Mouse (Mus musculus): ENCODE data around the gene Gm20431. TPM values are rescaled to one million over a fixed set of nuclear protein-coding genes. Genes with fewer than 3 reads are reported as not detected.

Gene Gm20431
- polyA plus RNA-seq, 1 experiment from 2014 or later: 12.3 TPM

GRCm38 (mm10) chr2:167631181-167631590 lies 30.1 kb downstream of the Gm20431 start:
- peak overlapping the region; percentile 76 for H3K27ac ChIP-seq (ENCODE audit: low read depth)
- ATAC-seq (ENCODE audit: insufficient read depth) (no peak; the same call in 1 of the 2 replicates), DNase-seq (peak; percentile 15)
- H3K9me3 ChIP-seq (ENCODE audit: low read depth, low read length): no peaks in the 10 kb centered on the region
- H3K9ac ChIP-seq: peak overlapping the region; percentile 86
- peaks cover 18% of the 10 kb centered on the region; the same call in 1 of the 2 replicates for H3K4me1 ChIP-seq (ENCODE audit: insufficient read depth)
- H3K27me3 ChIP-seq (ENCODE audit: insufficient read depth, low read length): no peaks in the 10 kb centered on the region
- H3K36me3 ChIP-seq (ENCODE audit: insufficient read depth): peaks cover 26% of the 10 kb centered on the region
- peak overlapping the region; percentile 85 for H3K4me3 ChIP-seq (ENCODE audit: low read depth, low read length)
- WGBS: under 1% methylated on average over 31 of the region's 31 CpGs
- no peak for TF ChIP-seq CTCF (IDR thresholded peaks at IDR 0.05; ENCODE audit: low read depth)
- H3K4me2 ChIP-seq: peak overlapping the region; percentile 84

GRCm38 (mm10) chr2:167630421-167630820 lies 30.9 kb downstream of the Gm20431 start:
- Histone ChIP-seq H3K36me3 (ENCODE audit: insufficient read depth) (peaks cover 30% of the 10 kb centered on the region), H3K9ac (peak overlapping the region; percentile 86), H3K4me1 (ENCODE audit: insufficient read depth) (peaks cover 18% of the 10 kb centered on the region; the same call in 1 of the 2 replicates), H3K27me3 (ENCODE audit: insufficient read depth, low read length) (no peaks in the 10 kb centered on the region), H3K4me3 (ENCODE audit: low read depth, low read length) (peak overlapping the region; percentile 85), H3K27ac (ENCODE audit: low read depth) (peak overlapping the region; percentile 27; the same call in 1 of the 2 replicates), H3K4me2 (peak overlapping the region; percentile 84), H3K9me3 (ENCODE audit: low read depth, low read length) (no peaks in the 10 kb centered on the region)
- DNase-seq: no peak
- no peak for ATAC-seq (ENCODE audit: insufficient read depth)
- 64% methylated on average over 5 of the region's 5 CpGs for WGBS
- no peak for TF ChIP-seq CTCF (IDR thresholded peaks at IDR 0.05; ENCODE audit: low read depth)

GRCm38 (mm10) chr2:167629665-167630209 lies 31.6 kb downstream of the Gm20431 start:
- Histone ChIP-seq H3K4me2 (peak overlapping the region; percentile 84), H3K4me1 (ENCODE audit: insufficient read depth) (peaks cover 18% of the 10 kb centered on the region; the same call in 1 of the 2 replicates), H3K27me3 (ENCODE audit: insufficient read depth, low read length) (no peaks in the 10 kb centered on the region), H3K9ac (peak overlapping the region; percentile 86), H3K27ac (ENCODE audit: low read depth) (peak overlapping the region; percentile 56), H3K4me3 (ENCODE audit: low read depth, low read length) (peak overlapping the region; percentile 85), H3K36me3 (ENCODE audit: insufficient read depth) (peaks cover 30% of the 10 kb centered on the region), H3K9me3 (ENCODE audit: low read depth, low read length) (no peaks in the 10 kb centered on the region)
- TF ChIP-seq CTCF (IDR thresholded peaks at IDR 0.05; ENCODE audit: low read depth): no peak
- 71% methylated on average over 11 of the region's 11 CpGs for WGBS
- ATAC-seq (ENCODE audit: insufficient read depth) (no peak), DNase-seq (no peak)

- H3K4me2 ChIP-seq: peak overlapping the region; percentile 84
- 22% methylated on average over 4 of the region's 4 CpGs for WGBS
- peak overlapping the region; percentile 69; the same call in 1 of the 2 replicates for H3K27ac ChIP-seq (ENCODE audit: low read depth)
- peak overlapping the region; percentile 86; the same call in 1 of the 2 replicates for H3K9ac ChIP-seq
- no peaks in the 10 kb centered on the region for H3K9me3 ChIP-seq (ENCODE audit: low read depth, low read length)
- no peak for TF ChIP-seq CTCF (IDR thresholded peaks at IDR 0.05; ENCODE audit: low read depth)
- peaks cover 18% of the 10 kb centered on the region; the same call in 1 of the 2 replicates for H3K4me1 ChIP-seq (ENCODE audit: insufficient read depth)
- peaks cover 30% of the 10 kb centered on the region for H3K36me3 ChIP-seq (ENCODE audit: insufficient read depth)
- no peaks in the 10 kb centered on the region for H3K27me3 ChIP-seq (ENCODE audit: insufficient read depth, low read length)
- no peak for ATAC-seq (ENCODE audit: insufficient read depth)
- peak; percentile 68 for DNase-seq
- no peak overlapping the region for H3K4me3 ChIP-seq (ENCODE audit: low read depth, low read length)
Measured at GRCm38 (mm10) chr2:167628872-167629271, 32.4 kb downstream of the Gm20431 start.

GRCm38 (mm10) chr2:167627019-167627418 lies 34.3 kb downstream of the Gm20431 start:
- no peak overlapping the region for H3K9ac ChIP-seq
- H3K27ac ChIP-seq (ENCODE audit: low read depth): no peak overlapping the region
- 87% methylated on average over 7 of the region's 7 CpGs for WGBS

GRCm38 (mm10) chr2:167625670-167626069 lies 35.6 kb downstream of the Gm20431 start:
- Histone ChIP-seq H3K4me1 (ENCODE audit: insufficient read depth) (peaks cover 12% of the 10 kb centered on the region; the same call in 1 of the 2 replicates), H3K27ac (ENCODE audit: low read depth) (no peak overlapping the region), H3K27me3 (ENCODE audit: insufficient read depth, low read length) (no peaks in the 10 kb centered on the region), H3K4me3 (ENCODE audit: low read depth, low read length) (no peak overlapping the region), H3K4me2 (no peak overlapping the region), H3K36me3 (ENCODE audit: insufficient read depth) (peaks cover 36% of the 10 kb centered on the region), H3K9ac (no peak overlapping the region), H3K9me3 (ENCODE audit: low read depth, low read length) (no peaks in the 10 kb centered on the region)
- ATAC-seq (ENCODE audit: insufficient read depth): no peak
- DNase-seq: no peak
- 35% methylated on average over 2 of the region's 2 CpGs for WGBS
- no peak for TF ChIP-seq CTCF (IDR thresholded peaks at IDR 0.05; ENCODE audit: low read depth)

More at GRCm38 (mm10) chr2:167627019-167627418, 34.3 kb downstream of the Gm20431 start:
- ATAC-seq (ENCODE audit: insufficient read depth): no peak
- H3K36me3 ChIP-seq (ENCODE audit: insufficient read depth): peaks cover 36% of the 10 kb centered on the region
- TF ChIP-seq CTCF (IDR thresholded peaks at IDR 0.05; ENCODE audit: low read depth): no peak
- peaks cover 15% of the 10 kb centered on the region; the same call in 1 of the 2 replicates for H3K4me1 ChIP-seq (ENCODE audit: insufficient read depth)
- H3K4me3 ChIP-seq (ENCODE audit: low read depth, low read length): no peak overlapping the region
- H3K27me3 ChIP-seq (ENCODE audit: insufficient read depth, low read length): no peaks in the 10 kb centered on the region
- no peaks in the 10 kb centered on the region for H3K9me3 ChIP-seq (ENCODE audit: low read depth, low read length)
- no peak overlapping the region for H3K4me2 ChIP-seq
- DNase-seq: no peak

GRCm38 (mm10) chr2:167624368-167625075 lies 36.8 kb downstream of the Gm20431 start:
- no peak overlapping the region for H3K9ac ChIP-seq

More at GRCm38 (mm10) chr2:167624368-167625075, 36.8 kb downstream of the Gm20431 start:
- Histone ChIP-seq H3K27ac (ENCODE audit: low read depth) (no peak overlapping the region), H3K4me3 (ENCODE audit: low read depth, low read length) (no peak overlapping the region), H3K4me2 (no peak overlapping the region), H3K36me3 (ENCODE audit: insufficient read depth) (peaks cover 33% of the 10 kb centered on the region), H3K9me3 (ENCODE audit: low read depth, low read length) (no peaks in the 10 kb centered on the region), H3K4me1 (ENCODE audit: insufficient read depth) (peaks cover 3% of the 10 kb centered on the region; the same call in 1 of the 2 replicates), H3K27me3 (ENCODE audit: insufficient read depth, low read length) (no peaks in the 10 kb centered on the region)
- ATAC-seq (ENCODE audit: insufficient read depth): no peak
- no peak for DNase-seq
- whole genome bisulfite sequencing: 86% methylated on average over 5 of the region's 6 CpGs
- TF ChIP-seq CTCF (IDR thresholded peaks at IDR 0.05; ENCODE audit: low read depth): no peak

Measured in lung, embryonic 14.5 days (tissue).